ENCODE assay signal across 17 mouse cellular contexts in genomic region chr9:56893313-56893712, GRCm38 (mm10). TPM values are rescaled to one million over a fixed set of nuclear protein-coding genes. Genes with fewer than 3 reads are reported as not detected.
A peak's percentile ranks its signal among the peaks of the same experiment; 100 is the strongest.
DNase-seq lines count a peak whose midpoint lies in the region; ATAC-seq and TF ChIP-seq lines count a peak whose summit lies in the region.
"Had no signal": no experiment of that assay in that cellular context is flagged by ENCODE, and none has a peak within 500 bp of the region (broad histone marks: within the 10 kb centered on the region; RNA-seq: fewer than 3 reads in every experiment).

No protein-coding gene starts in this region.

- no peak overlapping the region for H3K4me2 ChIP-seq in forebrain, postnatal 0 days (ENCODE audit: low read depth)
- no peak overlapping the region for H3K4me2 ChIP-seq in hindbrain, embryonic 16.5 days (ENCODE audit: low read length)
- no peak overlapping the region for H3K4me2 ChIP-seq in midbrain, embryonic 11.5 days
- H3K4me2 ChIP-seq in stomach, embryonic 16.5 days (ENCODE audit: low read depth, low read length): no peak overlapping the region
- H3K4me2 ChIP-seq: heart, embryonic 15.5 days; liver, embryonic 15.5 days had no signal

- H3K27ac ChIP-seq in forebrain, embryonic 10.5 days: peak overlapping the region; percentile 51
- H3K27ac ChIP-seq in forebrain, postnatal 0 days (ENCODE audit: low read depth, low read length): no peak overlapping the region
- H3K27ac ChIP-seq in hindbrain, embryonic 10.5 days: peak overlapping the region; percentile 71
- H3K27ac ChIP-seq in hindbrain, embryonic 16.5 days (ENCODE audit: low read depth, low read length): no peak overlapping the region
- peak overlapping the region; percentile 74 for H3K27ac ChIP-seq in midbrain, embryonic 10.5 days (replicated peaks)
- H3K27ac ChIP-seq in midbrain, embryonic 11.5 days (ENCODE audit: low read depth, low read length): no peak overlapping the region
- no peak overlapping the region for H3K27ac ChIP-seq in stomach, embryonic 16.5 days (ENCODE audit: low read length)
- H3K27ac ChIP-seq: layer of hippocampus, adult 2 months; left cerebral cortex, adult 2 months; liver, embryonic 15.5 days had no signal

- ATAC-seq in forebrain, postnatal 0 days: no peak
- no peak for ATAC-seq in hindbrain, embryonic 16.5 days
- ATAC-seq in midbrain, embryonic 11.5 days (ENCODE audit: low FRiP score): no peak
- no peak for ATAC-seq in stomach, embryonic 16.5 days (ENCODE audit: insufficient read depth, low FRiP score)
- ATAC-seq: CD4-positive, CD25-positive, alpha-beta regulatory T cell, adult 4 months; inflammation-experienced regulatory T-cells, adult 6 months had no signal

- H3K4me3 ChIP-seq in forebrain, embryonic 10.5 days: no peak overlapping the region
- H3K4me3 ChIP-seq in forebrain, postnatal 0 days (ENCODE audit: low read depth, low read length): no peak overlapping the region
- H3K4me3 ChIP-seq in hindbrain, embryonic 10.5 days: no peak overlapping the region
- H3K4me3 ChIP-seq in hindbrain, embryonic 16.5 days (ENCODE audit: low read length): no peak overlapping the region
- H3K4me3 ChIP-seq in midbrain, embryonic 10.5 days: no peak overlapping the region
- H3K4me3 ChIP-seq in midbrain, embryonic 11.5 days (ENCODE audit: low read depth, low read length): no peak overlapping the region
- no peak overlapping the region for H3K4me3 ChIP-seq in stomach, embryonic 16.5 days (replicated peaks; ENCODE audit: low read length)
- H3K4me3 ChIP-seq: heart, embryonic 15.5 days; layer of hippocampus, adult 2 months; left cerebral cortex, adult 2 months; liver, embryonic 15.5 days had no signal

- H3K27me3 ChIP-seq in forebrain, embryonic 10.5 days (ENCODE audit: poor library complexity, severe bottlenecking): peaks cover 30% of the 10 kb centered on the region
- H3K27me3 ChIP-seq in forebrain, postnatal 0 days (ENCODE audit: insufficient read depth, low read length): no peaks in the 10 kb centered on the region
- peaks cover 28% of the 10 kb centered on the region for H3K27me3 ChIP-seq in hindbrain, embryonic 10.5 days (ENCODE audit: insufficient read depth, poor library complexity, severe bottlenecking)
- H3K27me3 ChIP-seq in hindbrain, embryonic 16.5 days (replicated peaks; ENCODE audit: control insufficient read depth, insufficient read depth, low read length): no peaks in the 10 kb centered on the region; the same call in 1 of the 2 replicates
- H3K27me3 ChIP-seq in midbrain, embryonic 10.5 days (ENCODE audit: low read depth, poor library complexity, severe bottlenecking): peaks cover 26% of the 10 kb centered on the region
- H3K27me3 ChIP-seq in midbrain, embryonic 11.5 days (ENCODE audit: control insufficient read depth, insufficient read depth, low read length): no peaks in the 10 kb centered on the region; the same call in 1 of the 2 replicates
- H3K27me3 ChIP-seq in stomach, embryonic 16.5 days (ENCODE audit: control insufficient read depth, insufficient read depth, low read length): no peaks in the 10 kb centered on the region

- H3K9ac ChIP-seq in forebrain, postnatal 0 days: no peak overlapping the region
- no peak overlapping the region for H3K9ac ChIP-seq in hindbrain, embryonic 16.5 days (ENCODE audit: low read depth, low read length)
- no peak overlapping the region for H3K9ac ChIP-seq in midbrain, embryonic 11.5 days (ENCODE audit: low read length)
- 0 out of 2 replicates have a peak overlapping the region, but pooled peaks have one; percentile 32 for H3K9ac ChIP-seq in stomach, embryonic 16.5 days (ENCODE audit: low read length)
- H3K9ac ChIP-seq: heart, embryonic 15.5 days; liver, embryonic 15.5 days had no signal

- TF ChIP-seq CTCF in forebrain, postnatal 0 days (IDR thresholded peaks at IDR 0.05; ENCODE audit: low read depth): no peak

- no peaks in the 10 kb centered on the region for H3K9me3 ChIP-seq in forebrain, embryonic 10.5 days
- no peaks in the 10 kb centered on the region for H3K9me3 ChIP-seq in forebrain, postnatal 0 days (ENCODE audit: low read length)
- H3K9me3 ChIP-seq in hindbrain, embryonic 10.5 days: no peaks in the 10 kb centered on the region
- H3K9me3 ChIP-seq in hindbrain, embryonic 16.5 days (ENCODE audit: control insufficient read depth, low read length): no peaks in the 10 kb centered on the region
- H3K9me3 ChIP-seq in midbrain, embryonic 10.5 days (replicated peaks): no peaks in the 10 kb centered on the region
- H3K9me3 ChIP-seq in midbrain, embryonic 11.5 days (ENCODE audit: control insufficient read depth, low read length): no peaks in the 10 kb centered on the region
- H3K9me3 ChIP-seq in stomach, embryonic 16.5 days (replicated peaks; ENCODE audit: control insufficient read depth, low read length): no peaks in the 10 kb centered on the region
- H3K9me3 ChIP-seq: heart, embryonic 15.5 days; liver, embryonic 15.5 days had no signal

- no peaks in the 10 kb centered on the region for H3K36me3 ChIP-seq in forebrain, embryonic 10.5 days (replicated peaks)
- H3K36me3 ChIP-seq in forebrain, postnatal 0 days (ENCODE audit: insufficient read depth): no peaks in the 10 kb centered on the region
- no peaks in the 10 kb centered on the region for H3K36me3 ChIP-seq in hindbrain, embryonic 10.5 days
- H3K36me3 ChIP-seq in hindbrain, embryonic 16.5 days (ENCODE audit: control insufficient read depth, insufficient read depth, low read length): no peaks in the 10 kb centered on the region
- no peaks in the 10 kb centered on the region for H3K36me3 ChIP-seq in midbrain, embryonic 10.5 days
- no peaks in the 10 kb centered on the region for H3K36me3 ChIP-seq in midbrain, embryonic 11.5 days (ENCODE audit: control insufficient read depth, insufficient read depth, low read length)
- peaks cover under 1% of the 10 kb centered on the region; the same call in 1 of the 2 replicates for H3K36me3 ChIP-seq in stomach, embryonic 16.5 days (ENCODE audit: control insufficient read depth, insufficient read depth, low read length)
- H3K36me3 ChIP-seq: liver, embryonic 15.5 days had no signal

- no peak for DNase-seq in forebrain, embryonic 10.5 days (ENCODE audit: extremely low spot score, low spot score)
- no peak for DNase-seq in forebrain, postnatal 0 days
- no peak for DNase-seq in hindbrain, embryonic 10.5 days (ENCODE audit: low spot score)
- DNase-seq in midbrain, embryonic 10.5 days (ENCODE audit: low spot score): no peak
- DNase-seq in midbrain, embryonic 11.5 days (ENCODE audit: low spot score, missing footprints): no peak
- no peak for DNase-seq in cerebellum, adult 9-10 months
- DNase-seq: kidney, adult 8-10 months had no signal

- H3K4me1 ChIP-seq in forebrain, embryonic 10.5 days: peaks cover 24% of the 10 kb centered on the region
- no peaks in the 10 kb centered on the region for H3K4me1 ChIP-seq in forebrain, postnatal 0 days (ENCODE audit: insufficient read depth)
- peaks cover 34% of the 10 kb centered on the region for H3K4me1 ChIP-seq in hindbrain, embryonic 10.5 days (replicated peaks)
- peaks cover 7% of the 10 kb centered on the region; the same call in 1 of the 2 replicates for H3K4me1 ChIP-seq in hindbrain, embryonic 16.5 days (ENCODE audit: control insufficient read depth, insufficient read depth, low read depth, low read length)
- H3K4me1 ChIP-seq in midbrain, embryonic 10.5 days: peaks cover 23% of the 10 kb centered on the region
- peaks cover 6% of the 10 kb centered on the region; the same call in 1 of the 2 replicates for H3K4me1 ChIP-seq in midbrain, embryonic 11.5 days (ENCODE audit: control insufficient read depth, insufficient read depth, low read length)
- 0 out of 2 replicates have a peak, but pooled peaks cover 11% of the 10 kb centered on the region for H3K4me1 ChIP-seq in stomach, embryonic 16.5 days (ENCODE audit: control insufficient read depth, insufficient read depth, low read length)

- WGBS in forebrain, embryonic 10.5 days: 66% methylated on average over 8 of the region's 8 CpGs
- 74% methylated on average over 8 of the region's 8 CpGs for WGBS in forebrain, postnatal 0 days
- WGBS in hindbrain, embryonic 10.5 days: 69% methylated on average over 8 of the region's 8 CpGs
- WGBS in hindbrain, embryonic 16.5 days: 43% methylated on average over 8 of the region's 8 CpGs
- WGBS in midbrain, embryonic 10.5 days: 67% methylated on average over 8 of the region's 8 CpGs
- WGBS in midbrain, embryonic 11.5 days: 65% methylated on average over 8 of the region's 8 CpGs
- whole genome bisulfite sequencing in stomach, embryonic 16.5 days: 72% methylated on average over 8 of the region's 8 CpGs

RNA-seq across cellular contexts. Expression of gene Cspg4, which starts 28.5 kb away (rescaled TPM):
- polyA plus RNA-seq in forebrain, embryonic 10.5 days (2016; fragmentation: Nextera tagmentation; extraction: Ambion mirVana): 0.88 and 1.1 TPM in 2 replicates
- 19.4 and 24.7 TPM in 2 replicates for total RNA-seq in forebrain, postnatal 0 days (2014; rRNA removed)
- 5.1 and 7.5 TPM in 2 replicates for polyA plus RNA-seq in forebrain, postnatal 0 days (2015; fragmentation: Nextera tagmentation; extraction: Ambion mirVana)
- polyA plus RNA-seq in hindbrain, embryonic 10.5 days (2016; fragmentation: Nextera tagmentation; extraction: Ambion mirVana): 1.9 and 2.0 TPM in 2 replicates
- 10.7 and 10.8 TPM in 2 replicates for polyA plus RNA-seq in hindbrain, embryonic 16.5 days (2015; fragmentation: Nextera tagmentation; extraction: Ambion mirVana)
- 0.91 and 1.7 TPM in 2 replicates for polyA plus RNA-seq in midbrain, embryonic 10.5 days (2016; fragmentation: Nextera tagmentation; extraction: Ambion mirVana)
- 1.1 and 1.4 TPM in 2 replicates for polyA plus RNA-seq in midbrain, embryonic 11.5 days (2014; fragmentation: Nextera tagmentation; extraction: Ambion mirVana)
- 24.0 and 28.1 TPM in 2 replicates for polyA plus RNA-seq in stomach, embryonic 16.5 days (2015; fragmentation: Nextera tagmentation; extraction: Ambion mirVana)
- total RNA-seq: monocyte, adult 5-6 weeks had no signal
- polyA plus RNA-seq: CD4-positive, CD25-positive, alpha-beta regulatory T cell, adult 4 months; inflammation-experienced regulatory T-cells, adult 6 months had no signal

RNA-seq across cellular contexts. Expression of gene Odf3l1, which starts 28.8 kb away (rescaled TPM):
- polyA plus RNA-seq in forebrain, embryonic 10.5 days (2016; fragmentation: Nextera tagmentation; extraction: Ambion mirVana): not detected in 2 replicates
- not detected in 2 replicates for total RNA-seq in forebrain, postnatal 0 days (2014; rRNA removed)
- polyA plus RNA-seq in forebrain, postnatal 0 days (2015; fragmentation: Nextera tagmentation; extraction: Ambion mirVana): 0.12 and 0.13 TPM in 2 replicates
- polyA plus RNA-seq in hindbrain, embryonic 10.5 days (2016; fragmentation: Nextera tagmentation; extraction: Ambion mirVana): 0.14 TPM in 1 of 2 replicates, not detected in the other
- polyA plus RNA-seq in hindbrain, embryonic 16.5 days (2015; fragmentation: Nextera tagmentation; extraction: Ambion mirVana): 0.20 TPM in 1 of 2 replicates, not detected in the other
- polyA plus RNA-seq in midbrain, embryonic 10.5 days (2016; fragmentation: Nextera tagmentation; extraction: Ambion mirVana): not detected in 2 replicates
- not detected in 2 replicates for polyA plus RNA-seq in midbrain, embryonic 11.5 days (2014; fragmentation: Nextera tagmentation; extraction: Ambion mirVana)
- polyA plus RNA-seq in stomach, embryonic 16.5 days (2015; fragmentation: Nextera tagmentation; extraction: Ambion mirVana): 1.2 and 1.3 TPM in 2 replicates
- total RNA-seq: layer of hippocampus, adult 2 months; left cerebral cortex, adult 2 months; MEL; monocyte, adult 5-6 weeks had no signal
- polyA plus RNA-seq: CD4-positive, CD25-positive, alpha-beta regulatory T cell, adult 4 months; inflammation-experienced regulatory T-cells, adult 6 months had no signal

RNA-seq across cellular contexts. Expression of gene Snx33, which starts 34.9 kb away (rescaled TPM):
- 8.6 and 9.9 TPM in 2 replicates for polyA plus RNA-seq in forebrain, embryonic 10.5 days (2016; fragmentation: Nextera tagmentation; extraction: Ambion mirVana)
- total RNA-seq in forebrain, postnatal 0 days (2014; rRNA removed): 3.7 and 5.8 TPM in 2 replicates
- 1.2 and 1.3 TPM in 2 replicates for polyA plus RNA-seq in forebrain, postnatal 0 days (2015; fragmentation: Nextera tagmentation; extraction: Ambion mirVana)
- 6.7 and 9.2 TPM in 2 replicates for polyA plus RNA-seq in hindbrain, embryonic 10.5 days (2016; fragmentation: Nextera tagmentation; extraction: Ambion mirVana)
- 3.0 and 3.8 TPM in 2 replicates for polyA plus RNA-seq in hindbrain, embryonic 16.5 days (2015; fragmentation: Nextera tagmentation; extraction: Ambion mirVana)
- polyA plus RNA-seq in midbrain, embryonic 10.5 days (2016; fragmentation: Nextera tagmentation; extraction: Ambion mirVana): 8.0 and 8.4 TPM in 2 replicates
- polyA plus RNA-seq in midbrain, embryonic 11.5 days (2014; fragmentation: Nextera tagmentation; extraction: Ambion mirVana): 4.8 and 4.9 TPM in 2 replicates
- polyA plus RNA-seq in stomach, embryonic 16.5 days (2015; fragmentation: Nextera tagmentation; extraction: Ambion mirVana): 12.9 and 13.1 TPM in 2 replicates

RNA-seq across cellular contexts. Expression of gene Imp3, which starts 44.0 kb away (rescaled TPM):
- polyA plus RNA-seq in forebrain, embryonic 10.5 days (2016; fragmentation: Nextera tagmentation; extraction: Ambion mirVana): 62.6 and 72.1 TPM in 2 replicates
- 125 and 136 TPM in 2 replicates for total RNA-seq in forebrain, postnatal 0 days (2014; rRNA removed)
- 87.5 and 104 TPM in 2 replicates for polyA plus RNA-seq in forebrain, postnatal 0 days (2015; fragmentation: Nextera tagmentation; extraction: Ambion mirVana)
- 66.8 and 67.9 TPM in 2 replicates for polyA plus RNA-seq in hindbrain, embryonic 10.5 days (2016; fragmentation: Nextera tagmentation; extraction: Ambion mirVana)
- 66.8 and 66.9 TPM in 2 replicates for polyA plus RNA-seq in hindbrain, embryonic 16.5 days (2015; fragmentation: Nextera tagmentation; extraction: Ambion mirVana)
- polyA plus RNA-seq in midbrain, embryonic 10.5 days (2016; fragmentation: Nextera tagmentation; extraction: Ambion mirVana): 58.4 and 65.2 TPM in 2 replicates
- 57.0 and 69.4 TPM in 2 replicates for polyA plus RNA-seq in midbrain, embryonic 11.5 days (2014; fragmentation: Nextera tagmentation; extraction: Ambion mirVana)
- 73.9 and 80.1 TPM in 2 replicates for polyA plus RNA-seq in stomach, embryonic 16.5 days (2015; fragmentation: Nextera tagmentation; extraction: Ambion mirVana)

RNA-seq across cellular contexts. Expression of gene Snupn, which starts 57.4 kb away (rescaled TPM):
- 28.9 and 29.3 TPM in 2 replicates for polyA plus RNA-seq in forebrain, embryonic 10.5 days (2016; fragmentation: Nextera tagmentation; extraction: Ambion mirVana)
- 21.4 and 21.9 TPM in 2 replicates for total RNA-seq in forebrain, postnatal 0 days (2014; rRNA removed)
- 19.4 and 23.2 TPM in 2 replicates for polyA plus RNA-seq in forebrain, postnatal 0 days (2015; fragmentation: Nextera tagmentation; extraction: Ambion mirVana)
- polyA plus RNA-seq in hindbrain, embryonic 10.5 days (2016; fragmentation: Nextera tagmentation; extraction: Ambion mirVana): 28.4 and 28.6 TPM in 2 replicates
- polyA plus RNA-seq in hindbrain, embryonic 16.5 days (2015; fragmentation: Nextera tagmentation; extraction: Ambion mirVana): 28.9 and 29.9 TPM in 2 replicates
- 29.7 and 30.2 TPM in 2 replicates for polyA plus RNA-seq in midbrain, embryonic 10.5 days (2016; fragmentation: Nextera tagmentation; extraction: Ambion mirVana)
- 28.1 and 28.4 TPM in 2 replicates for polyA plus RNA-seq in midbrain, embryonic 11.5 days (2014; fragmentation: Nextera tagmentation; extraction: Ambion mirVana)
- polyA plus RNA-seq in stomach, embryonic 16.5 days (2015; fragmentation: Nextera tagmentation; extraction: Ambion mirVana): 19.8 and 20.0 TPM in 2 replicates

Comparison
In these comparisons a context has a peak if more than half of its experiments do, and no peak if none do; other contexts are left out.
1. H3K27ac ChIP-seq: peak in forebrain, embryonic 10.5 days (single experiment), hindbrain, embryonic 10.5 days (single experiment) and midbrain, embryonic 10.5 days (single experiment); none in forebrain, postnatal 0 days (single experiment), hindbrain, embryonic 16.5 days (single experiment), midbrain, embryonic 11.5 days (single experiment) and stomach, embryonic 16.5 days (single experiment).